Mouse (Mus musculus) embryonic facial prominence, embryonic 12.5 days (tissue): ENCODE results near the gene Usp27x. TPM values are rescaled to one million over a fixed set of nuclear protein-coding genes. Genes with fewer than 3 reads are reported as not detected.

Experiments used
- polyA plus RNA-seq: library from polyadenylated mRNA; unstranded; fragments of >200 nt; fragmentation: Nextera tagmentation; extraction: Ambion mirVana; gene quantifications from 2 replicates; pipeline ENCODE4 v1.2.1, GENCODE M21; 2016

The Usp27x gene
- polyA plus RNA-seq, 1 experiment from 2014 or later = 2.4 TPM

Other genes starting within 250 kb of the Usp27x start
- 22.8 and 26.0 TPM in 2 replicates for gene Clcn5, start 56.5 kb downstream of the Usp27x start, polyA plus RNA-seq
- 0.08 TPM in 1 of 2 replicates, not detected in the other for gene Foxp3, start 197.8 kb upstream of the Usp27x start, polyA plus RNA-seq
- gene Ppp1r3f, start 198.5 kb upstream of the Usp27x start, polyA plus RNA-seq = 3.5 TPM in 2 replicates
- gene Ccdc22, start 229.7 kb upstream of the Usp27x start, polyA plus RNA-seq = 32.4 TPM in 2 replicates
- 0.04 and 0.09 TPM in 2 replicates for gene Cacna1f, start 231.3 kb upstream of the Usp27x start, polyA plus RNA-seq